Mouse (Mus musculus): Measurements from ENCODE around the gene Arhgef40.

DNA sequence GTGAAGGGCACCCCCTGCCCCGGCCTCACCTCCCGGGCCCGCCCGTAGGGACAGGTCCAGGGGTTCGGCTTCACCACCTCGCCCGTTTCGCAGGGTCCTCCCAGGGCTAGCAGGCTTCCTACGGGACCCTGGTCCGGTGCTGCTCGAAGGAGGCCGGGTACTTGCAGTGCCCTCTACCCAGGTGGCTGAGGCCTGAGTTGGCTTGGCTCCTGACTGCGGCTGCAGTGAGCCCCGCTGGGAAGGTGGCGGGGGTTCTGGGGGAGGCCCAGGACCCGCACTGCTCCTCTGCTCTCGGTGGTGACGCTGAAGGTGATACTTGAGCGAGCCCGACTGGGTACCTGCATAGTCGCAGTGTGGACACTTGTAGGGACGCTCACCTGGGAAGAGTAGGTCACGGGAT lies 22.3 kb downstream of the Arhgef40 start:
- TF ChIP-seq EP300 (optimal IDR thresholded peaks at IDR 0.05) (no peak), CTCF (IDR thresholded peaks at IDR 0.05; ENCODE audit: low read depth) (no peak)

All from stomach, postnatal 0 days (tissue).